Mouse (Mus musculus): ENCODE results near the gene Shb.

Shb gene

DNA sequence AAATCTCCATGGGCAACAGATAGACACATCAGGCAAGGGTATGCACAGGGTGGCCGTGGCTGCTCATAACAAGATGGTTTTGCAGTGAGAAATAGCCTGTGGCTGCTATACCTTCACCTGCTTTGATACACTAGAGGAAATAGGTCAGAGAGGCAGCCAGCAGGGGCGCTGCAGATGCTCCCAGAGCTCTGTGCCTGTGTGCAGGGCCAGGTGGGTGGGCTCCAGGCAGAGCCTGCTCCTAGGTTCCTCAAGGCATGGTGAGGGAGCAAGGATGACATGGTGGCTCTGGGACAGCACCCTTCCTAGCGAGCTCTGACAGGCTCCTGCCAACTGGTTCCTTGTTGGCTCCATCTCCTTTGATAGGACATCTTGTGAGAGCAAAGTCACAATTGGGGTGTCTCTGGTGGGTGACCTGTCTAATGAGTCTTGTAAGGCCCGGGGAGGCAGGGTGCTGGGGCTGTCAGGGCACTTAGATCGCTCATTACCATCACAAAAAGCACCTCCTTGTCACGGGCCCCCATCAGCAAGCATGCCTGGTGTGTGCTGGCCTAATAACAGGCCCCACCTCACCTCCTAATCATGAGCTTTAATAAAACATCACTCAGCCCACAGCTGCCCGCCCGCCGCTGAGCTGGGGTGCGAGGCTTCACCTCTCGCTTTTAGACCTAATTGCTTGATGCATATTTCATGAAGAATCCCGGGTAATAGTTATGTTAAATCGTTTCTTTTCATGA, 105.4 kb downstream of the Shb start:
- DNase-seq (ENCODE audit: extremely low read depth, low read depth, low spot score): no peak

DNA sequence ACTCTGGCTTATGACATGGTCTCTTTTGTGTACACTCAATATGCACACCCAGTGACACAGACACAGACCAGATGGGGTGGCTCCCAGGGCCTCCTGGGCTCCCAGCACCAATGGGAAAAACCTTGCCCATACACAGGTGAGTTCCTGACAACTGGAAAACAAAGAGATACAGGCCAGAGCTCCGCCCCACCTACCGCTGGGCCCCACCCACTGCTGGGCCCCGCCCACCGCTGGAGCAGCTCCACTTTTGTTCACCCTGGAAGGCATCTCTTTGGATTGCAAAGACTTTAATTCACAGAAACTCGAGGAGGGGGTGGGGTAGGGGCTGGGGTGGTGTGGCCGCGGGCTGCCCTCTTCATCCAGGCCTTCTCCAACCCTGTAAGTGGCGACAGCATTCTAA, 108.9 kb downstream of the Shb start:
- DNase-seq (ENCODE audit: extremely low read depth, low read depth, low spot score): no peak

DNA sequence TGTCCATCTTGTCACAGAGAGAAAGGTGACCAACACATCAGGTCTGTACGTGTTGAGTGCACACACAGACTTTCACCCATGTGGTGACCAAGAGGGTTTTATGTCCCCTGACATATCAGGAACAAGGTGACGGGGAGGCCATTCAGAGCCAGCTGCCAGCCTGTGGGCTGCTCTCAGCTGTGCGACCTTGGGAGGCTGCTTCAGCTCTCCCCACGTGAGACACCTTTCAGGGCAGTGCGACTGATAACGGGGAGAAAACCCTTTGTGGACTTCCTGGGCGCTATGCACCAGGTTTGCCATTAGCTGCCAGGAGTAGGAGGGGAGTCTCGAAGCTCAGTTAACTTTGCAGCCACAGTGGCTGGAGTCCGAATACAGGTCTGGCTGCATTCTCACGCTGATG, 109.6 kb downstream of the Shb start:
- DNase-seq (ENCODE audit: extremely low read depth, low read depth, low spot score): no peak

DNA sequence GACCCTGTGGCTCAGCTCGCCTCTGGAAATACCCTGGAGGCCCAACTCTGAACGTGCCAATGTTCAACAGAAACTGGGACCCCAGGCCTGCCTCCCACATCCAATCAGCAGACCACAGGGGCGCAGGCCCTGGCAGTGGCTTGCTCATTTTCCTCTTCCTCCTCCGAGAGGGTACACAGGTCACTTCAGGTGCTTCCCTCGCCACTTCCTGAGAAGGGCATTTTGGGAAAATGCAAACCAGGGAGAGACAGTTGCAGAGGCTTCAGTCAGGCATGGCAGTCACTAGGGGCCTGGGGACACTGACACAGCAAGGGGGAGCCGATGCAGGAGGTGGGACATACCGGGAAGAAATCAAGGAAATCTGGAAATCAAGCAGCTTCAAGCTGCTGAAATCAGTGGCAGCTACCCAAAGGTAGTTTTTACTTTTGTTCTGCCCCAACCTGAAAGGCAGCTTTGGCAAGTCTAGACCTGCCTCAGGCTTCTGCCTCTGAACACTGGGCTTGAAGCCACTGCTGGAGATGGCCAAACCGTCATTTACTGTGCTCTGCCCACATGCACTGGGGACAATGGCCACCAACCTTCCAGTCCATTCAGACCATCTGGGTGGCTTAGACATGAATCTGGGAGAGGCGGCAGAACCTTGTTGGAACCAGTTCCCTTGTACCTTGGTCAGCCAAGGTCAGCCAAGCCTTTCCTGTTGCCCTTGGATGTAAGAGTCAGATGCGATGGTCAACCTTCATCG, 110.6 kb downstream of the Shb start:
- DNase-seq (ENCODE audit: extremely low read depth, low read depth, low spot score): peak; percentile 68

DNA sequence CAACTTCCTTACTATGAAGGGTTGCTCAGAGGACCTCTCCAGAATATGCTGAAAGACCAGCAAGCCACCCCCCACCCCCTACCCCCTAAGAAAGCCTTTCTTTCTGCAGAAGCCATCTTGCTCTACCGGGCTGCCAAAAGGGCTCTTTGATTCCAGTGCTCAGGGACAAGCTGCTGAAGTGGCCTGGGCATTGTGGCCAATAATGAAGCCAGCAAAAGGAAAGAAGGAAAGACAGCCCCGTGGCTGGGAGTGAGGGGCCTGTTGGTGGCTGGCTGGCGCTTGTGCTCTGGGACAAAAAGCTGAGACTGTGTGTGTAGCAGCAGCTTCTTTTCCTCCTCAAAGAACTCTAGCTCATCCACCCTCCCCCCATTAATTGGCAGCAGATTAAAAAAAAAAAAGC, 111.5 kb downstream of the Shb start:
- no peak for DNase-seq (ENCODE audit: extremely low read depth, low read depth, low spot score)

DNA sequence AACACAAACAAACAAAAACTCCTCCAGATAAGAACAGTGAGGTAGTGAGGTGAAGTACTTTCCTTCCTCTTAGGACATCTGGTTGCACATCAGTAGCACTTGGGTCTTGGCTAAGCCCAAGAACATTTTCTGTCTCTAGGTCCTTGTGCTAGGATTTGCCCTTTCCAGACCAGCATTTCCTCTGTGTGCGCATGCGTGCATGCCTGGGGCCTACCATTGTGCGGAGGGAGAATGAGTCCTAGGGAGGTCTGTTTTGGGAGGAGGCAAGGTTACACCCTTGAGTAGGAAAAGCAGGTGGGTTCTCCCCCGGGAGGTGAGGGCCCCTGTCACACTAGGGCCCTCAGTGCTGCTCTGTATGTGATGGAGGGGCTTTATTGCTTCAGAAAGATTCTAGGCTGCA, 113.2 kb downstream of the Shb start:
- no peak for DNase-seq (ENCODE audit: extremely low read depth, low read depth, low spot score)

DNA sequence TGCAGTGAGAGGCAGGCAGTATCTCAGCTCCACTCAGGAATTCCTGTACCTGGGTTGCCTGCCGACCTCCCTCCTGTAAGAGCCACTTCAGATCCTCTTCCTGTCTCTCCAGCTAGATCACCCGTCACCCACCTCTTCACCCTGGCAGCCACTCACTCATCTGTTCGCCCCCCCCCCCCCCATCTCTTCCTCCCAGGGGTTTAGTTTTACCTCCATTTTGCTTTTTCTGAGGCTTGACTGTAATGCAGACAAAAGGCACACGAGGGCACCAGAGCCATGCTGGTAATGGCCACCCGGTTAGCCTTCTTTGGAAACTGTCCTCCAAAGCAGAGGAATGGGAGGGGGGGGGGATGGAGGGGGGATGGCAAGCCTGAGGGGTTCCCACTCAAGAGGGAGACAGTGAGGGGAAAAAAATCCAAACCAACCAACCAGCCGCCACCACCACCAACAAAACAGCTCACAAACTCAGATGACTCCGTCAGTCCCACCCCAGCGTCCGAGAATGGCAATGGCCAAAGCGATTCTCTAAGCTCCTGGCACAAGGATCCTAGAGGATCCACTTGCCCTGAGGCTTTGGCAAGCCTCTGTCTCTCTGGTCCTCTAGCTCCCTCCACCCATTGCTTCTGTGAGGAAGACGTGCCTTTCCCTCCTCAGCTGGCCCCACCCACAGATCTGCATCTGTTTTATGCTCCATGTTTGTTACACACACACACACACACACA, 113.9 kb downstream of the Shb start:
- no peak for DNase-seq (ENCODE audit: extremely low read depth, low read depth, low spot score)

DNA sequence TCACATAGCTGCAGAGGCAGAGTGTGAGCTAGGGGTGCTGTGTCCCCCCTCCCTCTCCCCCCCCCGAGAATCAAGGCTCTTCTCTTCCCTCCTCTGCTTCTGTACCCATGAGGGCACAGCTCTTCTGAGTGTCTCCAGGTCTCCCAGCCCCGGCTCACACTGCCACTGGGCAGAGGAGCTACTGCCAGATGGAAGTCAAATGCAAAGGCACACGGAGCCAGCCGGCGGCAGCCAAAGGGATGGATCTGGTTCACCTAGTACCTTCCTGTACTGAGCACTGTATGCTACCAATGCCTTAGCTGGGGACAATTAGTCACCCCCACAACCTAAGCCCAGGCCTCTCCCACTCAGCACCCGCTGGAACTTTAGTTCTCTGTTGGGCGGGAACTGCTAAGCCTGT, 116.0 kb downstream of the Shb start:
- no peak for DNase-seq (ENCODE audit: extremely low read depth, low read depth, low spot score)

DNA sequence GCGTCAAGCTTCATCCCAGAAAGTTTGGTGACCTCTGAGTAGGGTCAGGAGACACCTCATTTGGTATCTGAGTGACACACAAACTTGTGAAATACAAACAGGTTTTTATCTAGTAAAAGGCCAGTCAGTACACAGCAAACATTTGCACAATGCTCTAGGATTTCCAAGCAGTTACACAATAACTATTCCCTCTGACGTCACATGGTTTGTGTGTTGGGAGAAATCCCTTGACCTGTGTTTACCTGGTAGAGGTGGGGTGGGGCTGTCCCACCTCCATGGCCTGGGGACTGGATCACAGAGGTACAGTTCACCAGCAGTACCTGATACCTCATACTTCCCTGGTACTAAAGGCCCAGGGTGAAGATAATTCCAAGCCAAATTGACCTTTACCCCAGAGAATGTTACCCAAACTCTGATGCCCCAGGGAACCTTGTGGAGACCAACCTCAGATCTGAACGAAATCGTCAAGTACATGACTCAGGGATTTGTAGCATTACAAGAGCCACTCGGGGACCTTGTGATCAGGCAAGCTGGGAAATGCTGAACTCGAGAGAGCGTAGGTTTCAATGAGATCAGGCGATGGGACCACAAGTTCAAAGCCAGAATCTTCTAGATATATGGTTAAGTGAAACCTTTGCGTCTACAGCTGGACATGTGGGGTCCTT, 118.5 kb downstream of the Shb start:
- DNase-seq (ENCODE audit: extremely low read depth, low read depth, low spot score): peak; percentile 62

DNA sequence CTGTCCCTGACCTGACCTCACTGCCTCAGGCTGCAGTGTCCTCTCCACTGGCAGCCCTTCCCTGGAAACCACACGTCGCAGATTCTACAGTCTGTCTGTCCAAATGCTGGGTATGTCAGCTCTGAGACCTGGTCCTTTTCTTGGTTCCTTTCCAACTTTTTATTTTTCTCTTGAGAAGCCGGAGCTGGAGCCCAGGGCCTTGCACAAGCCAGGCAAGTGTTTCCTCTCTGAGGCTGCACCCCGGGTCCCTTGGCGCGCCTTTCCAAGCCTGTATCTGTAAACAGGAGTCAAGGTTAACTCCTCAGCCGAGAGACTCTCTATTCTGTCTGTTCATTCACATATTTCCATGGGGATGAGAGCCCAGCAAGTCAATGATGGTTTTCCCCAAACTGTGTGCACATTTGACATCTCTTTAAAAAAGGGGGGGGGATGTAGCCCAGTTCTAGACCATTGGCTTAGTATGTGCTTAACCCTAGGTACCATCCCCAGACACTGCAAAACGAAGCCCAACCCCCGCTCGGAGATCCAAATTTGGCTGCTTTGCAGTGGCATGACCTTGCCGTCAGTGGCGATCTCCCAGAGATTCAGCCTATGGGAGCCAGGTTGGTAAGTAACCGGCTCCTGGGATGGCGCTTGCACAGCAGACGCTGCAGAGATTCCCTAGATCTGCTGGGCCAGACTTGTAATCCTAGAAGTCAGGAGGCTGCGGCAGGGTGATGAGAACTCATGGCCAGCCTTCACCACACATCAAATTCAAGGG, 119.7 kb downstream of the Shb start:
- no peak for DNase-seq (ENCODE audit: extremely low read depth, low read depth, low spot score)

DNA sequence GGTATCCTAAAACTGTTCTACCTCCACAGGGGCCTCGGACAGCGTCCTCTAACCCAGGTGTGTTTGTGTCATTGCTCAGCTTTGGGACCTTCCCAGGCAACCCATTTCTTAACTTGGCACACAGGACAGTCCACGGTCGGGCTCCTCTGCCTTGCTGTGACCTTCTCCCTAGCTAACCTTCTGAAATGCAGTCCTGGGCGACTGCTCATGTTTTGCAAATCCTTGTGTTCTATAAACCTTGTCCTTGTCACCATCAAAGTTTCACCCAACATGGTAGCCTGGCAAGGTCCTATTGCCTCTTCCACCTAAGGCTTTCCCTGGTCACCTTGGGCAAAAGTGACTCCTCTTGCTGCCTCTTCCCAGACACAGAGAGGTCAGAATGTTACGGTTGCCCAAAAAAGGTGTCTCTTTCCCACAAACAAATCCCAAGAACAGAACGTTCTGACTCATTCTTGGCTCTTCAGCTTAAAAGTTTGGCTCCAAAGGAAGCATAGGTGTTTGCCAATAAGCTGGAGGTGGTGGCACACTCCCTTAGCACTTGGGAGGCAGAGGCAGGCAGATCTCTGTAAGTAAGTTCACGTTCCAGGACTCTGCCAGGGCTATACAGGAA, 121.0 kb downstream of the Shb start:
- DNase-seq (ENCODE audit: extremely low read depth, low read depth, low spot score): no peak

DNA sequence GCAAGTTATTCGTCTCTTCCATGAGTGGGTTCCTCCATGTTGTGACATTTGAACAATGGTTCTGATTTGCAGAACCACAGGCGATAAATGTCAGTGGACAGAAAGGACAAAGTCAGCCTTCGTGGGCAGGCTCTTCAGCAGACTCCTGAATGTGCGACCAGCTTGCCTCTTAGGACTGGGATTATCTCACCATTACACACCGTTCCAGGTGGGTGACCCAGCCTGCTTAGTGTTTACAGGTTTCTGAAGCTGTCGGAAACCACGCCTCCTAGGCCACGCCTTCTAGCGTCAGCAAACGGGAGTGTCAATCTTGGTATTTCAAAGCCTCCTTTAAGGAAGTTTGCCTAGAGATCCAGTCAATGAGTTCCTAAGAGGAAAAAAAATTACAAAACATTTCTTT, 123.0 kb downstream of the Shb start:
- peak; percentile 75 for DNase-seq (ENCODE audit: extremely low read depth, low read depth, low spot score)

DNA sequence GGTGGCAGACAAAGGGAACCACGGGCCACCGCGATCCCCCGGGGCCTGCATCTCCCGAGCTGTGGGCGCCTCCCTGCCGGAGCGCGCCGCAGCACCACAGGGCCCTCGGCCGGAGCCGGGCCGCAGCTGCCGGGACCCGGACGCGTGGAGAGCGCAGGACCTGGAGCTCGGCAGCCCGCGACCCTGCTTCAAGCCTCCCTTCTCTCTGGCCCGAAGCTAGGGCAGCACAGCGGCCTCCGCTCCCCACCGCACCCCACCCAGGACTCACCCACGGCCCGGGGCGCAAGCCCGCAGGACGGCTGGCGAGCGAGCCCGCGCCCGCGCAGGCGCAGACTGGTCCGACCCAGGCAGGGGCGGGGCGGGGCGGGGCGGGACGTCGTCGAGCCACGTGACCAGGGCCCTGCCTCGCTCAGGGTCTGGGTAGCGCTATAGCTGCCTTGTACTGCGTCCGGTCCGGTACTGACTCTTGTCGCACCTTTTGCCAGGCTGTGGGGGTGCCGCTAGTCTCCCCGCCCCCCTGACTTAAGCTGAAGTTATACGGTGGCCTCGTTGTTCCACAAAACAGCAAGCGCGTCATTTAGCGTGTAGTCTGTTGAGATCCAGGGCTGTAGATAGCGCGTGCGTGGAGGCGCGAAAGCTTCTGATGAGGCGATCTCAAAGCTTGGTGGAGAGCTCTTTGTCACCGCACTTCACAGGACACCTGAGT, 123.7 kb downstream of the Shb start, which contains the start of gene Slc25a51:
TSS of gene Slc25a51 (minus strand) at position 340 of the 706 bp plus-strand sequence.
- peak; percentile 68 for DNase-seq (ENCODE audit: extremely low read depth, low read depth, low spot score)

DNA sequence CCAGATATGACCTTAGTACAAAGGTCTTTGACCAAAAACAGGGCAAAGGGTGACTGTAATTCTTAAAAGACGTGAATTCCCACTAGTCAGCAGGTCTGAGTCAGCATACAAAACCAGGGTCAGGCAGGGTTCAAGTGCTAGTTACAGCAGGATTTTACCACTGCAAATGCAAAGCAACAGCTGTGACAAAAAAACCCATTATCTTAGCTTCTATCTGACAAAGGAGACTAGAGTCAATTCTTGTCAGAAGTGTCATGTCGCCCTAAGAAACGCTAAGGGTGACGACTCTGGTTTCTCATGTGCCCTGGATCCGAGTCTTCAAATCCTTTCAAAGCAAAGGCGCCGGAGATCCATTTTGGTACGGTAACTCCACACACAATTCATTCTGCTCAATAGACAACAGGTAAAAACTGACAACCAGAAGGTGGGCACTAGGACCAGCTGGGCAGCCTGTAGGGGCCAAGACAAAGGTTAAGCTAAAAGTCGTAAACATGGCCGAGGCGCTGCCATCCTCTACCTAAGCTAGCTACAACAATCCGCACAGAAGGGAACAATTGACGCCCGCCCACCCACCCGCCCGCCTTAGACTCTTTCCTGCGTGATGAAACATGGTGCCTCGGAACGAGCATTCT, 124.5 kb downstream of the Shb start:
- no peak for DNase-seq (ENCODE audit: extremely low read depth, low read depth, low spot score)

DNA sequence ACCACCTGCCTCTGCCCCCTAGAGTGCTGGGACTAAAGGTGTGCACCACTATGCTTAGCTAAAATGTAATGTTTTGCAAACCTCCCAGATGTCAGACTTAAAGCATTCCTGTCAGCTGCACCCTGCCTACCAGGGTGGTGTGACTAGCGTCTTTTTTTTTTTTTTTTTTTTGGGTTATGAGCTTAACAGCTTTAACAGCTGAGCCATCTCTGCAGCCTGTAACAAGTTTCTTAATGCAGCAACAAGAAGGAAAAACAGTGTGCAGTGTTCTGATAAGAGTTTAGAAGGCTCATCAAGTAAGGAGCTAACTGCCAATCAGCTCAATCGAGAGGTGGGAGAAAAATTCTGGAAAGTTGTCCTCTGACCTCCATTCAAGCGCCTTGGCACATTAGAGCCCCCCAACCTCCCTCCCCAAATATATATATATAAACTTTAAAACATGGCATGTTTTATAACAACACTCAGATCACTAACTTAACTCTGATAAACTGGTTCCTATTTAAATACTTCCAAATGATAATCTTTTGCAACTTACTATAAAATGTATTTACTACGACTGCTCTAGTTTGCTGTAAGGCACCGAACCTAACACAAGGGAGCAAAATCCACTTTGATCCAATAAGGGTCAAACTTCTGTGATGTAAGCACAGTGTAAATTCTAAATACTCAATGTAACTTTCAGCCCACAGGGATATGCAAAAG, 125.1 kb downstream of the Shb start:
- no peak for DNase-seq (ENCODE audit: extremely low read depth, low read depth, low spot score)

DNA sequence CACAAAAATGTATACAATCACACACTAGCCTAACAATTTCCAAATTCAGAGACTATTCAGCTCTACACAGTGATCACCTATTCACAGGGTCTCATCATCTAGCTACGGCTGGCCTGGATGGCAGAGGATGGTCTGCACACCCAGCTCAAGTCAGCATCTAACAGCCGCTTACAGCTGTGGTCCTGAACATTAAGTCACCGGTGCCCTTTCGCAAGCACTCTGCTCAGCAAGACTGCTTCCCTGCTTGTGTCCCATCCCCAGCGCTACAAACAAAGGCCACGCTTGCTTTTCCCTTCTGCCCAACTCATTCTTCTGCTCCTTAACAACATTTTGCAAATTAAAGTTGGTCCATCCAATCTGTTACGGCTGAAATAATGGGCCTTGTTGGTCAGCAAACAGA, 125.9 kb downstream of the Shb start:
- DNase-seq (ENCODE audit: extremely low read depth, low read depth, low spot score): no peak

DNA sequence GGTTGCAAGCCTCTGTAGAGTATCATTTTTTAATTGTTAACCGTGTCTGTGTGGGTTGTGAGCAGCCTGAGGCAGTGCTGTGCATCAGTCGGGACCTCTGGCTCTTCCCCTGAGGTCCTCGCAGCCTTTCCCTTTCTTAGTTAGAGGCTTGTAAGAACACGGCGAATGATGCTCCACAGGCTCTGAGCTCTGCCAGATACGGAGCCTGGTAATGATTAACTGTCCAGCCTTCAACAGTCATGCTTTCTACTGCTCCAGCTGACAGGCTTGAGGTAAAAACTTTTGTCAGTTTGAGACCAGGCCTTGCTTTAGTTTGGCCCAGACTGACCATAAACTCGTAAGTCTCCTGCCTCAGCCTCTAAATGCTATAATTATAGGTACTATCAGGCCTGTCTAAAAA, 127.0 kb downstream of the Shb start:
- no peak for DNase-seq (ENCODE audit: extremely low read depth, low read depth, low spot score)

DNA sequence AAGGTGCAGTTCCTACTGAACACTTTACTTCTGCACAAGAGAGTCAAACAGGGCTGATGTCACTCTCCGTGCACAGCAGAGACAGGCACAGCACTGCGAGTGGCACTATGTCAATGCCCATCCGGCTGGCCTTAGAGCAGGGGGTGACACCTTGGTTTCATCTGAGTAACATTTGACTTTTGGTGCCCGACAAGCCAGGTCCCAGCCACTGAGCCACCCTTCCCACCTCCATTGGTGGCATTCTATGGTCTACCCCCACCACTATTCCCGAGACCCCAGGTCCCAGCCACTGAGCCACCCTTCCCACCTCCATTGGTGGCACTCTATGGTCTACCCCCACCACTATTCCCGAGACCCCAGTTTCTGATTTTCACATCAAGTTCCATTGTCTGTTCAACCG, 128.2 kb downstream of the Shb start:
- DNase-seq (ENCODE audit: extremely low read depth, low read depth, low spot score): no peak

DNA sequence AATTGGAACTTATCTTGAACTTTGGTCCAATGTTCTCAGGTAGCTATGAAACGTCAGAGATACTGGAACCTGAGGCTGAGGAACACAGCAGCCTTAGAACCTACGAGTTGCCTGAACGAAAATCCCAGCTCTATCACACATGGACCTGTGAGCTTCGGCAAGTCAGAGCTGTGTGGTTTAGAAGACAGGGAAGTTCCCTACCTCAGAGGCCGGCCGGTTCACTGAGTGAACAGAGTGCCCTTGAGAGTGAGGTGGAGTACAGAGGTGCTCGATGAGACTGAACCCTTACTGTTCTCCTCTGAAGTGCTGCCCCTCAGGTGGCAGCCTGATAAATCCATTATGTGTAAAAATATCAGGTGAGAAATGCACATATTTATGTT, 128.8 kb downstream of the Shb start:
- DNase-seq (ENCODE audit: extremely low read depth, low read depth, low spot score): no peak
